Mouse (Mus musculus) mesoderm, embryonic 11.5 days (tissue): ENCODE measurements around the gene Arhgap18.
A peak's percentile ranks its signal among the peaks of the same experiment; 100 is the strongest.

Experiments
- DNase-seq: peaks from one replicate; pipeline ENCODE4 v3.0.0-alpha.2; 2012; ENCODE audit warnings: low read depth, low spot score

Gene Arhgap18

GRCm38 (mm10) chr10:26828412-26829137, 75.4 kb downstream of the Arhgap18 start:
- DNase-seq = no peak

- DNase-seq = no peak
Observed at GRCm38 (mm10) chr10:26832068-26832467, 78.8 kb downstream of the Arhgap18 start.

GRCm38 (mm10) chr10:26832669-26833249, 79.5 kb downstream of the Arhgap18 start:
- no peak for DNase-seq

- no peak for DNase-seq
Observed at GRCm38 (mm10) chr10:26833393-26833792, 80.2 kb downstream of the Arhgap18 start.

GRCm38 (mm10) chr10:26849311-26849710, 96.1 kb downstream of the Arhgap18 start:
- no peak for DNase-seq

- no peak for DNase-seq
Observed at GRCm38 (mm10) chr10:26849854-26850253, 96.6 kb downstream of the Arhgap18 start.

- DNase-seq = no peak
Observed at GRCm38 (mm10) chr10:26854556-26855100, 101.4 kb downstream of the Arhgap18 start.

GRCm38 (mm10) chr10:26855851-26856535, 102.8 kb downstream of the Arhgap18 start:
- DNase-seq = no peak

GRCm38 (mm10) chr10:26857583-26857982, 104.4 kb downstream of the Arhgap18 start:
- no peak for DNase-seq

GRCm38 (mm10) chr10:26858537-26858936, 105.3 kb downstream of the Arhgap18 start:
- DNase-seq = no peak

GRCm38 (mm10) chr10:26861231-26861630, 108.0 kb downstream of the Arhgap18 start:
- no peak for DNase-seq

- DNase-seq = no peak
Observed at GRCm38 (mm10) chr10:26862207-26862606, 109.0 kb downstream of the Arhgap18 start.

- DNase-seq = no peak
Observed at GRCm38 (mm10) chr10:26863982-26864381, 110.8 kb downstream of the Arhgap18 start.

GRCm38 (mm10) chr10:26870802-26871201, 117.6 kb downstream of the Arhgap18 start:
- no peak for DNase-seq

GRCm38 (mm10) chr10:26877309-26877708, 124.1 kb downstream of the Arhgap18 start:
- no peak for DNase-seq

GRCm38 (mm10) chr10:26878924-26879600, 125.8 kb downstream of the Arhgap18 start:
- DNase-seq = no peak

GRCm38 (mm10) chr10:26884949-26885348, 131.7 kb downstream of the Arhgap18 start:
- no peak for DNase-seq

GRCm38 (mm10) chr10:26889226-26889625, 136.0 kb downstream of the Arhgap18 start:
- DNase-seq = peak; percentile 28

- DNase-seq = no peak
Observed at GRCm38 (mm10) chr10:26889754-26890153, 136.5 kb downstream of the Arhgap18 start.

- peak; percentile 82 for DNase-seq
Observed at GRCm38 (mm10) chr10:26890269-26890955, 137.2 kb downstream of the Arhgap18 start.

GRCm38 (mm10) chr10:26893091-26893490, 139.9 kb downstream of the Arhgap18 start:
- DNase-seq = no peak
